Mouse (Mus musculus) ES-CJ7 (cell line): ENCODE measurements around the gene Mcfd2.

Source experiments
- DNase-seq: peaks from one replicate; pipeline ENCODE4 v3.0.0; 2011; ENCODE audit warnings: low read depth, low spot score

Gene Mcfd2

DNA sequence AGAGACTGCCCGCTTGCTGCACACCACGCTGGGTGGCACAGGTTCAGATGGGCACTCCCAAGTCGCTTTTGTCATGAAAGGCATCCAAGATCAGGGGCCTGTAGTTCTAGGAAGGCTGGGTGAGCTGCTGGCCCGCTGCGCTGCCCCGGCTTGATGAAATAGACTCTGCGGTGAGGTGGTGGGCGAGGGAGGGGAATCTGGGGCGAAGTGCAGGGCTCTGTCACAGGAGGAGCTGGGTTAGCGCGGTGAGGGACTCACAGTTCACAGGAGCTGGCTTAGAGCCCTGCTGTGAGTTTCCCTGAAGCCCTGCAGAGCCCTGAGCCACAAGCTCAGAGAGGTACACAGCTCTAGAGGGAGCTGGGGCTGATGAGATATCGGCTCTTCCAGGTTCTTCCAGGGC, 22.4 kb upstream of the Mcfd2 start:
- no peak for DNase-seq

- no peak for DNase-seq
Observed at GRCm38 (mm10) chr17:87287197-87287777, 21.6 kb upstream of the Mcfd2 start.

GRCm38 (mm10) chr17:87286481-87287143, 20.9 kb upstream of the Mcfd2 start:
- no peak for DNase-seq

DNA sequence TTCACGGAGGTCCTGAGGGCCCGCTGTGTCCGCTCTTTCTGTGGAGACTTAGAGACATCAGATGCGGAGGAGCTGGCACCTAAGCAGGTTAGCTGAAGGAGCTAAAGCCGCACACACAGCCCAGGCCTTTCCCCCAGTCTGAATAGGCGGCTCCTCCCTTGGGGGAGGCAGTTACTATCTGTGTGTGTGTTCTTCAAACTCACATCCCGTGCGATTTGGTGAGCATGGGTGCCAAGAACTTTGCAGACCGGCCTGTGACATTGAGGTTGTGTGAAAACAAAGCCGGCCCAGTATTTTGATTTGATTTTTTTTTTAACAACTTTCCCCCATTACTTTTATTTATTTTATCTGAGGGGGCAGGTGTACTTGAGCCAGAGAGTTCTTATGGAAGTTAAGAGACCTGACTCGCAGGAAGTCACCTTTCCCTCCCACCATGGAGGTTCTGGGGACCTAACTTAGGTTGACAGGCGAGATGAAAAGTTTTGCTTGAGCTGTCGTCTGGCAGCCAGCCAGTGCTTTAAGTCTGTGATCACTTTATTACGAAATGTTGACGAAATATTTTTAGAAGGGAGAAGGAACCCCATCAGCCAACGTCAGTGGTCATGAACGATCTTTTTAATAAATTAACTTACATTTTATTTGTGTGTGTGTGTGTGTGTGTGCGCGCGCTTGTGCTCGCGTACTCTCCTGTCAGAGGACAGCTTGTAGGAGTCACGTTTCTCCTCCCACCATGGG, 20.2 kb upstream of the Mcfd2 start:
- peak; percentile 8 for DNase-seq

DNA sequence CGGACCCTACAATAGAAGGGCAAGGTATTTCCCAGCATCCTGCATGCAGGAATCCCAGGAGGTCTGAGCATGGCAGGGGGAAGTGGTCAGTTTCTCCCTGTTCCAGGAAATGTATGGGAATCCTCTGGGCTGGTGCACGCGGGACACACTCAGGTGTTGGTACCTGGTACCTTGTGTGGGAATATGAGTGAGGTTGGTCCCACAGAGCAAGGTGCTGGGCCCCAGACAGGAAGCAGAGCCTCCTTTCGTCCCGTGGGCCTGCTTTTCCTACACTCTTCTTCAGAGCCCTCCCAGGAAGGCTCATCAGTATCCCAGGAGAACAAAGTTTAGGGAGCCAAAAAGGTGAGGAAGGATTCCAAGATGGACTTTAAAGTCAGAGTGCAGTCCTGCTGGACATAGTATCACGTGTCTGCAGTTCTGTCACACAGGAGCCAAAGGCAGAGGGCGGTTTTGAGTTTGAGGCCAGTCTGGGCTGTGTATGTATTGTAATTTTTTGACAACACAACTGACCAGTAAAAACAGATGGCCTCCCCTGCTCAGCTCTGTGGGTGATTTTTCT, 18.8 kb upstream of the Mcfd2 start:
- DNase-seq, result no peak

DNA sequence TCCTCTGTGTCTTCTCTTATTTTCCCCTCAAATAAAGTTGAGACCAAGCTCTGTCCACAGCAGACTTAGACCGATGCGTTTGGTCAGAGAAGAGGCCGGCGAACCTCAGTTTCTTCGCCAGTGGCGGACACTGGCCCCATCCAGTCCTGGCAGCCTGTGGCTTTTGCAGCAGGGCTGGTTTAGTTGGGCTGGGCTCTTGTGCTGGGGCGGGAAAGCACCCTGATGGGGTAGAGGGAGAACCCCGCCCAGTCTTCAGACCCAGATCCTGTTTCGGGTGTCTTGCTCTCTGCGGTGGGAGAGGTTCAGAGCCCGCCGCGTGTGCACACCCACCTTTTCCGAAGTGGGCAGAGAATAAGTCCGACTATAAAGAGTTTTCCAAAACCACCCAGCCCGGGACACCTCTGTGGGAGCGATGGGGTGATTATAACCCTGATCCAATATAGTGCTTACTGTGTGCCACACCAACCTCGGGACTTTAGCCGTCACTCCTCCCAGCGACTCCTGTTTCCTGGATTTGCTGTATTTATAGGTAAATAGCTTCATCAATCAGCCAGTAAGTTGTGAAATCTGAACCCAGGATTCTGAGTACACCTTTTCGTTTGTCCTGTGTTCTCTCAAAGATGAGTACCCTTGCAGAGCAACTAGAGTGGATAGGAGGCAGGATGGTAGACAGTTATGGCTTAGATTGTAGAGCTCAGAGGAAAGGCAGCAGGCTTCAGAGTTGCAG, 18.2 kb upstream of the Mcfd2 start:
- DNase-seq, result peak; percentile 25

DNA sequence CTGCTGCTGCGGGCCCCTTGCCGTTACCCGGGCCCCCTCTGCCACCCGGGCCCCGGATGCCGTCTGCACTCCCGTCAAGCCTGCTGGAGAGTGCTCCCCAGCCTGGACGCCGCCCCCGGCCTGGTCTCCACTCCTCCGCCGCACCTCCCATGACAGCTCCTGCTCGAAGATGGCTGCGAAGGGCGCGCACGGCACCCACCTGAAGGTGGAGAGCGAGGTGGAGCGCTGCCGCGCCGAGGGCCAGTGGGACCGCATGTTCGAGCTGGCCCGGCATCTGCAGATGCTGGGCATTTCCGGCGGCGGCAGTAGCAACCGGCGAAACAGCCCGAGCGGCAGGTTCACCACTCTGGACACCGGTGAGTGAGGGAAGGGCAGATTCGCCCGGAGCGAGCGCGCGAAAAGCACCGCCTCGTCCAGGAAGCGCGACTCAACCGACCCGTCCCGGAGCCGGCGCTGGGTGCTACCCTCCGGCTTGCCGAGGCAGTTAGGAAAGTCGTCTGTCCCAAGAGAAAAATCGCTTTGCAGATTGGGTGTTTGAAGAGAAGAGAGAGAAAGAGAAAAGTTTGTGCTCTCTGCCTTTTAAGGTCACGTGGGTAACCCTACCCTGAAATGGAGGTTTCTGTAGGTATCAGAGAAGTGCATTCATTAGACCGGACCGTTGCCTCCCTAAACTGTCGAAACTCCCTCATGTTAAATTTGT, 17.5 kb upstream of the Mcfd2 start:
- peak; percentile 40 for DNase-seq

- peak; percentile 89 for DNase-seq
Observed at GRCm38 (mm10) chr17:87282706-87283053, 16.9 kb upstream of the Mcfd2 start, which contains the start of gene Ttc7. Gene Ttc7 (plus strand): TSS chr17:87282886.

- peak; percentile 89 for DNase-seq
Observed at GRCm38 (mm10) chr17:87282007-87282705, 16.4 kb upstream of the Mcfd2 start.

- DNase-seq, result no peak
Observed at GRCm38 (mm10) chr17:87275363-87276341, 9.9 kb upstream of the Mcfd2 start.

GRCm38 (mm10) chr17:87269454-87269853, 3.7 kb upstream of the Mcfd2 start:
- DNase-seq, result no peak

DNA sequence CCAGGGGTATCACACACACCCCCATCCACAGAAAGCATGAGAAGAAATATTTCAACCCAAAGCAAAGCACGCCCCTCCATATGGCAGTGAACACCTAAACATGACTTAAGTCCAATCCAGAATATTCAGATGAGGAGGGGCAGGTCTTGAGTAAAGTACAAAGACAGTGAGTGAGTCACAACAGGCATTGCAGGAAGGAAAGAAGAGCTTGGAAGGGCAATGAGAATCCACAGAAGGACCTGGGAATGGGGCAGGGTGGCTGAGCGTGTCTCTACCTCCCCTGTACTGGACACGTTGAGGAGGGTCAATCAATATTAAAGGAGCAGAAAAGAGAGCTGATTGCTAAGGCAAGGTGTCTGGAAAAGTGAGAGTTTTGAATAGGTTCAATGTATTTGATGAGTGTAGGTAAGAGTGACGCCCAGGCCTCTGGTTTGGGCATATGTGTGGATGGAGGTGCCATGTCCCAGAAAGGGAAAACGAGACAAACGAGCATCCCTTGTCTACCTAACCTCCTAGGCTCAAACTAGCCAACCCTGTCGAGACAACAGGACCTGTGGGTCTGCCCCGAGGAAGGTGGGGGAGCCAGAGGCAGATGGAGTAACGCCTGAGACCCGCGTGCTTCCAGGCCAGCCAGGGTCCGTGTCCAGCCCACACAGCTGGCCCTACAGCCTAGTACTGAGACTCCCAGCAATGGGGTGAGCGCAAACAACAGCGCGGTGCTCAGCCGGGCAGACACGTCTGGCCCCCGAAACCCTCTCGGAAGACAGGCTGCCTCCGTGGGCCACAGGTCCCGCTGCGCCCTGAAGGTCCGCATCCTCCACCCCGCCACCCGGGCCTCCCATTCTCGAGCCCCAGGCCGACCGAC, 576 bp downstream of the Mcfd2 start:
- no peak for DNase-seq

DNA sequence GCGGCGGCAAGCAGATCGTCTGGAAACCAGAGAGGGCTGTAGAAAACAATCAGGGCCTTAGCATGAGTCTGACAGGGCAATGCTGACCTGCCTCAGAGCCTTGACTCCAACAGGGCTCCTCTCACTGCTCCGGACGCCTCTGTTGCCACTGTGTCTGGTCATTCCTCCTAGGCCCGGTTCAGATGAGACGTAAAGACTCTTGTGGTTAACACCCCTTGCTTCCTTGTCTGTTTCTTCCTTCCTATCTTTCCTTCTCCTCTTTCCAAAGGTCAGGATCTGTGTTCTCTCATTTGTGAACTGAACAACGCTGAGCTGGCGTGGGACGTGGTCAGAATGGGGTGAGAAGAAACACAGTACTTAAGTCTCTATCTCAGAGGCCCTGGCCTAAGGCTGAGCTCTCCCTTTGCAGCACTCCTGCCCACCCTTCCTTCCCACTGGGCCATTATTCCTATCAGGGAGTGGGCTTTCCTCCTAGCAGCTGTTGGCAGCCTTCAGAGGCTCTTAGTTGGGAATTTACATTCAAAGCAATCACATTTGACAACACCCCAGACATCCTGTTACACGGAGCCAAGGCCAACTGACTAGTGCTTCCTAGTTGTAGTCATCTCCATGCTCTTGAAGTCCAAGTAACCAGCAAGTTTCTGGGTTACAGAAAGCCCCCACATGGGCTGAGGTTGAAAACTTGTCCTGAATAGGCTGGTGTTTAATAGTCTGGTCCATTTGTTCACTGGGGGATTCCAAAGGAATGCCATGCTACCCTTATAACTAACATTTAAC, 1.5 kb downstream of the Mcfd2 start:
- DNase-seq, result no peak

DNA sequence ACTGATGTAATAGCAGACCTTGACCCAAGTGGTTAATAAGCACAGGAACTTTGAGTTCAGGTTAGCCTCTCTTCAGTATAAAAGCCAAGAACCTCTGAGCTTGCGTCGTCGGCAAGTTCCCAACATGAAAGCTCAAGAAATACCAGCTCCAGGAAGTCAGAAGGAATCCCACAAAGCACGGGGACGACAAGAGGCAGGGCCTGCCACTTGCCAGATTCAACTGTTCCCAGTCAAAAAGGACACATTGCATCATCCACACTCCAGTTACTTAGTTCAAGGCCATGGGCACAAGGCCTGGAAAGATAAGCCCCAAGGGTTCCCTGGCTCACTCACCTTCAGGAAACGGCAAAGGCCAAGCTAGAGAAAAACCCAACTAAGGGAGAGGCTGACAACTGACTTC, 2.3 kb downstream of the Mcfd2 start:
- no peak for DNase-seq

- no peak for DNase-seq
Observed at GRCm38 (mm10) chr17:87255672-87256071, 10.1 kb downstream of the Mcfd2 start.

- DNase-seq, result no peak
Observed at GRCm38 (mm10) chr17:87254384-87254783, 11.4 kb downstream of the Mcfd2 start.

DNA sequence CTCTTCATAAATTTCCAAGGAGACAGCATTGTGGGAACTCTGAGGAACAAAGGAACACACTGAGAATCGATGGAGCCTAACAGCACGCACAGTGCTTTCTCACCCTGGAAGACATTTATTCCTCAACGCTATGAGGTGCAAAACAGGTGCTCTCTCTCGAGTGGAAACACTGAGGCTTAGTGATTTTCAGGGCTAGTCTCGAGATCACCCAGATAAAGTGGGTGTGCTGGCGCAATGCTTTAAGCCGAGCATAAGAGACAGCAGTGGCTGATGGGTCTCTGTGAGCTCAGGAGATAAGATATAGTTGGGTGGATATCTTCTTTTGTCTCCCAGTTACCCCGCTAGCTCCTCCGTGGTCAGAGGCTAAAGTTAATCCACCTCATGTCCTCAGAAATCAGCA, 19.6 kb downstream of the Mcfd2 start:
- no peak for DNase-seq

- DNase-seq, result no peak
Observed at GRCm38 (mm10) chr17:87237826-87238225, 27.9 kb downstream of the Mcfd2 start.
